Mouse (Mus musculus) liver, postnatal 0 days (tissue): ENCODE measurements at regions not wholly inside any gene's neighbourhood (a gene's known extent, or its start where the extent isn't known, plus 50 kb on each side); places are given as distances from the start of the nearest gene placed in this dataset.

Experiments
- CTCF ChIP-seq: sonication (generic); IDR thresholded peaks from 2 replicates; pipeline ENCODE4 v1.5.1; 2016; ENCODE audit warnings: antibody characterized with exemption, low read depth
- EP300 ChIP-seq: IDR thresholded peaks from 2 replicates; pipeline ENCODE4 v1.6.1; 2016; ENCODE audit warnings: antibody characterized with exemption, low read depth, mild to moderate bottlenecking

DNA sequence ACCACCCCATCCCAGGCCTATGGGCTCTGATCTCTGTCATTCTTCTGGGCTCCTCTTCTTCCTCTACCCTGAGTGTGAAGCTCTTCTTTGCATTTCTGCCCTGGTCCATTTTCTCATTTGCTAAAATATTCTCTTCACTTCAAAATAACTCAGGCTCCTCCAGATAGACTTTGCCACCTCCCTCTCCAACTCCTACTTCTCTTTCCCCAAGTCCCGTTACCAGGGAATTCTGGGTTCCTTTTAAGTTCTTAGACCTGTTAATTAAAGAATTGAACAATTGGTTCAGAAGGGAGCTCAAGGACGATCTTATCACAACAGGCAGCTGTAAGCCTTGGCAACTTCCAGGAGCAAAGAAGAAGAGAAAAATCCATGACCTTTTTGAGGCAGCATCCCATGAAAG lies 122.9 kb upstream of the Arid1b start:
- TF ChIP-seq CTCF (no peak), EP300 (no peak)
